In the genomic region with DNA sequence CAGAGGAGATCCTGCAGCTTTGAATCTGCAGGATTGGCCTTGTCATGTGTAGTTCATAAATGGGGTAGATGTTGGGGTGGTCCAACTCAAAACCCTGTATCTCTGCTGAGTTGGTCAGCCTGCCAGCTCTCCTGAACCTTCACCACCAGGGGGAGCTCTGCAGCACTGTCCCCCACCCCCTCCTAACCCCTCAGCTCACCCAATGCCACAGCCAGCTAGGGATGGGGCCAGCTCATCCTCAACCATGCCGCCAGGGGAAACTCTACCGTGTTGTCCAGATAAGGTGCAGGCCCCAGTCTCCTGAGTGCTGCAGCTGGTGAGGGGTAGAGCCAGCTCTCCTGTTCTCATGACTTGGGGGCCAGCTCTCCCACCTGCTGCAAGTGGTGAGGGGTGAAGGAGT, we compare ENCODE assay signal across 9 mouse cellular contexts.
A peak's percentile ranks its signal among the peaks of the same experiment; 100 is the strongest.
DNase-seq lines count a peak whose midpoint lies in the region; ATAC-seq and TF ChIP-seq lines count a peak whose summit lies in the region.
"Had no signal": no experiment of that assay in that cellular context is flagged by ENCODE, and none has a peak within 500 bp of the region (broad histone marks: within the 10 kb centered on the region; RNA-seq: fewer than 3 reads in every experiment).

No protein-coding gene starts in this region.

- H3K4me1 ChIP-seq in hindbrain, embryonic 11.5 days (replicated peaks; ENCODE audit: control insufficient read depth, insufficient read depth, low read length) = no peaks in the 10 kb centered on the region
- H3K4me1 ChIP-seq in hindbrain, embryonic 12.5 days = no peaks in the 10 kb centered on the region
- H3K4me1 ChIP-seq in limb, embryonic 10.5 days = no peaks in the 10 kb centered on the region
- H3K4me1 ChIP-seq: embryonic facial prominence, embryonic 12.5 days had no signal

- no peaks in the 10 kb centered on the region for H3K27me3 ChIP-seq in hindbrain, embryonic 11.5 days (ENCODE audit: control insufficient read depth, insufficient read depth, low read length)
- no peaks in the 10 kb centered on the region for H3K27me3 ChIP-seq in hindbrain, embryonic 12.5 days
- no peaks in the 10 kb centered on the region for H3K27me3 ChIP-seq in limb, embryonic 10.5 days (ENCODE audit: low read depth, poor library complexity, severe bottlenecking)
- H3K27me3 ChIP-seq: embryonic facial prominence, embryonic 12.5 days had no signal

- H3K4me3 ChIP-seq in hindbrain, embryonic 11.5 days (ENCODE audit: low read depth, low read length) = no peak overlapping the region
- no peak overlapping the region for H3K4me3 ChIP-seq in hindbrain, embryonic 12.5 days
- no peak overlapping the region for H3K4me3 ChIP-seq in limb, embryonic 10.5 days
- H3K4me3 ChIP-seq: embryonic facial prominence, embryonic 12.5 days had no signal

- no peak overlapping the region for H3K9ac ChIP-seq in hindbrain, embryonic 11.5 days (ENCODE audit: low read depth, low read length)
- H3K9ac ChIP-seq in hindbrain, embryonic 12.5 days = no peak overlapping the region
- H3K9ac ChIP-seq: embryonic facial prominence, embryonic 12.5 days had no signal

- WGBS in hindbrain, embryonic 11.5 days = 23% methylated on average over 2 of the region's 2 CpGs
- 29% methylated on average over 2 of the region's 2 CpGs for WGBS in hindbrain, embryonic 12.5 days
- 40% methylated on average over 2 of the region's 2 CpGs for WGBS in limb, embryonic 10.5 days

- intact Hi-C loops in gastrocnemius, postnatal 36 days (cut with DNase I) = no loop called here

- no peak overlapping the region for H3K27ac ChIP-seq in hindbrain, embryonic 11.5 days (ENCODE audit: low read depth, low read length)
- no peak overlapping the region for H3K27ac ChIP-seq in hindbrain, embryonic 12.5 days
- H3K27ac ChIP-seq in limb, embryonic 10.5 days = no peak overlapping the region
- H3K27ac ChIP-seq: embryonic facial prominence, embryonic 12.5 days had no signal

- TF ChIP-seq CTCF in brain, embryonic 14.5 days (IDR thresholded peaks at IDR 0.05; ENCODE audit: borderline replicate concordance, extremely low read depth, insufficient read depth, insufficient read length) = peak; percentile 57

- H3K4me2 ChIP-seq in hindbrain, embryonic 11.5 days (replicated peaks; ENCODE audit: low read depth, low read length) = no peak overlapping the region
- no peak overlapping the region for H3K4me2 ChIP-seq in hindbrain, embryonic 12.5 days (replicated peaks)
- H3K4me2 ChIP-seq: embryonic facial prominence, embryonic 12.5 days had no signal

- ATAC-seq in hindbrain, embryonic 11.5 days (ENCODE audit: low FRiP score) = 0 out of 2 replicates have a peak, but pooled peaks have one; percentile 14
- no peak for ATAC-seq in hindbrain, embryonic 12.5 days (ENCODE audit: low FRiP score)
- peak; percentile 53; the same call in 1 of the 2 replicates for ATAC-seq in monocyte, adult 5-6 weeks (replicated peaks; ENCODE audit: insufficient number of reproducible peaks, low FRiP score, low TSS enrichment, poor library complexity, severe bottlenecking)

- H3K36me3 ChIP-seq in hindbrain, embryonic 11.5 days (ENCODE audit: control insufficient read depth, insufficient read depth, low read length) = no peaks in the 10 kb centered on the region
- no peaks in the 10 kb centered on the region for H3K36me3 ChIP-seq in hindbrain, embryonic 12.5 days
- no peaks in the 10 kb centered on the region for H3K36me3 ChIP-seq in limb, embryonic 10.5 days
- H3K36me3 ChIP-seq: embryonic facial prominence, embryonic 12.5 days had no signal

- no peak for TF ChIP-seq POLR2A in brain, embryonic 14.5 days (IDR thresholded peaks at IDR 0.05; ENCODE audit: borderline replicate concordance, extremely low read depth, insufficient read depth, insufficient read length, poor library complexity, severe bottlenecking)

- DNase-seq in hindbrain, embryonic 11.5 days (ENCODE audit: low spot score) = peak; percentile 58
- DNase-seq in CD8-positive naive resting alpha-beta T cell, adult 2 months (ENCODE audit: low read depth in 2 of 2, low spot score in 2 of 2) = peak; percentile 19 to 39
- peak; percentile 18 for DNase-seq in brain, embryonic 14.5 days (ENCODE audit: low read depth)
- DNase-seq in gastrocnemius, postnatal 36 days = peak; percentile 8 to 11
- DNase-seq in limb, embryonic 10.5 days (ENCODE audit: low spot score) = peak; percentile 54
- DNase-seq in thymus, postnatal 4 days = peak; percentile 88

- no peaks in the 10 kb centered on the region for H3K9me3 ChIP-seq in hindbrain, embryonic 11.5 days (ENCODE audit: control insufficient read depth, low read length)
- H3K9me3 ChIP-seq in hindbrain, embryonic 12.5 days (replicated peaks) = no peaks in the 10 kb centered on the region
- no peaks in the 10 kb centered on the region for H3K9me3 ChIP-seq in limb, embryonic 10.5 days (replicated peaks)
- H3K9me3 ChIP-seq: embryonic facial prominence, embryonic 12.5 days had no signal

Comparison
In these comparisons a context has a peak if more than half of its experiments do, and no peak if none do; other contexts are left out.
1. DNase-seq: peak in every context shown above with its lines; median percentile 88 in thymus, postnatal 4 days; 58 in hindbrain, embryonic 11.5 days; 54 in limb, embryonic 10.5 days; 29 in CD8-positive naive resting alpha-beta T cell, adult 2 months; 18 in brain, embryonic 14.5 days; 10 in gastrocnemius, postnatal 36 days.